Mouse (Mus musculus): ENCODE results near the gene Acad11. TPM values are rescaled to one million over a fixed set of nuclear protein-coding genes. Genes with fewer than 3 reads are reported as not detected.
A peak's percentile ranks its signal among the peaks of the same experiment; 100 is the strongest.

Gene Acad11
- polyA plus RNA-seq, 1 experiment from 2014 or later, result 7.4 TPM

GRCm38 (mm10) chr9:104092945-104093344 lies 29.8 kb downstream of the Acad11 start:
- Histone ChIP-seq H3K4me3 (no peak overlapping the region), H3K27me3 (no peaks in the 10 kb centered on the region), H3K4me2 (no peak overlapping the region), H3K27ac (replicated peaks) (no peak overlapping the region), H3K9me3 (no peaks in the 10 kb centered on the region), H3K36me3 (no peaks in the 10 kb centered on the region), H3K4me1 (replicated peaks) (no peaks in the 10 kb centered on the region), H3K9ac (no peak overlapping the region)
- no peak for ATAC-seq (ENCODE audit: low read depth)
- WGBS, result 95% methylated on average over 5 of the region's 5 CpGs

DNA sequence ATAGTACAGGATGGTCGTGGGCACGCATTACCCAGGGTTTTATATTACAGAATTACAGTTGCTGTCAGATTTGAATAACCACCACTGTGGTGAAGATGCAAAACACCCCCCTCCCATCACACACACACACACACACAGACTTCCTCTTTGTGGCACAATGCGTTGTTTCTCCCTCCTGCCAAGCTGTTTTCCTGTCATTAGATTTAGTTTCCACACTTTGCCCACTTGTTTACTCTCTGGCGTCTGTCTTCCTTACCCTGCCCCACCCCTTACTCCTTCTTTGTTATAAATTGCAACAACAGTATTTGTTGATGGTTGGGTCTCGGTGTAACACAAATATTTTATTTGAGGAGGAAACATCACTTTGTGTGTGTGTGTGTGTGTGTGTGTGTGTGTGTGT lies 35.1 kb downstream of the Acad11 start:
- Histone ChIP-seq H3K9me3 (no peaks in the 10 kb centered on the region), H3K27ac (replicated peaks) (no peak overlapping the region), H3K9ac (no peak overlapping the region), H3K4me2 (no peak overlapping the region), H3K36me3 (no peaks in the 10 kb centered on the region), H3K4me3 (no peak overlapping the region), H3K4me1 (replicated peaks) (no peaks in the 10 kb centered on the region), H3K27me3 (no peaks in the 10 kb centered on the region)
- 78% methylated on average over 5 of the region's 5 CpGs for WGBS
- no peak for ATAC-seq (ENCODE audit: low read depth)

- H3K4me1 ChIP-seq (replicated peaks), result no peaks in the 10 kb centered on the region
- H3K27ac ChIP-seq (replicated peaks), result no peak overlapping the region
- H3K4me3 ChIP-seq, result no peak overlapping the region
- H3K36me3 ChIP-seq, result no peaks in the 10 kb centered on the region
- no peaks in the 10 kb centered on the region for H3K27me3 ChIP-seq
- ATAC-seq (ENCODE audit: low read depth), result no peak
- no peaks in the 10 kb centered on the region for H3K9me3 ChIP-seq
- WGBS, result 94% methylated on average over 11 of the region's 11 CpGs
- no peak overlapping the region for H3K4me2 ChIP-seq
- no peak overlapping the region for H3K9ac ChIP-seq
Measured at GRCm38 (mm10) chr9:104099060-104099459, 35.9 kb downstream of the Acad11 start.

DNA sequence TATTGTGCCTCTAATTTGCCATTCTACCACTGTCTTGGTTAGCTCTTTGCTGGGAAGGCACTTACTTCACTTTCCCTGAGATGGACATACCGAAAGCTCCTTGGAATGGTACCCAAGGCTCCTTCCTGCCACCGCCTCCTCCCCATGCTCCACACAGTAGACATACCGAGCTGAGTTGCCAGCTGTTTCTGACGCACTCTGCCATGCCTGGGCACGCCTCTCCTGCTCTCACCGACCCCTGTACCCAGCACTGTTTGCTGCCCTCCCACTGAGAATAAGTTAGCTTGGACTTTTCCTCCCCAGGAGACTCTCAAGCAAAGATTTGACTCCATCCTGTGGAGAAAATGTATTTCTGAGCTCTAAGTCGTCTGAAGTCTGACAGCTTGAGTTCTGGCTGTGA lies 37.6 kb downstream of the Acad11 start:
- Histone ChIP-seq H3K4me1 (replicated peaks) (no peaks in the 10 kb centered on the region), H3K4me3 (no peak overlapping the region), H3K36me3 (no peaks in the 10 kb centered on the region), H3K27ac (replicated peaks) (no peak overlapping the region), H3K27me3 (no peaks in the 10 kb centered on the region), H3K9ac (no peak overlapping the region), H3K4me2 (no peak overlapping the region), H3K9me3 (no peaks in the 10 kb centered on the region)
- no peak for ATAC-seq (ENCODE audit: low read depth)
- WGBS, result 59% methylated on average over 7 of the region's 7 CpGs

DNA sequence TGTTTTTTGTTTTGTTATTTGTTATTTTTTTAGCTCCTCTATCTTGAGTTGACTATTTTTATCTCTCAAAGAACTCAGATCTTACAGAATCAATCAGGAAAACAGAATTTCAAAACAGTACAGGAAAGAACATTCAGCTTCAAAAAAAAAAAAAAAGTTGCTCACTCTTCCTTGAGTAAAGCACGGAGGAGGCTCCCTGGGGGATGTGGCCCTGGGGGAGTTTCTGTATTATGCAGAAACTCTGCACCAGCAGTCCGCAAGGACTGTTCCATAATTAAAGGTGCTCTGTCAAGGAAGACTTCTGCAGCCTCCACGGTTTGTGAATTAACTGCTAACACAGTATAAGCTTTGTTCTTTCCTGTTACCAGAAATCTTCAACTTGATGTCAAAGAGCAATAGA lies 38.3 kb downstream of the Acad11 start:
- Histone ChIP-seq H3K9me3 (no peaks in the 10 kb centered on the region), H3K9ac (no peak overlapping the region), H3K4me1 (replicated peaks) (no peaks in the 10 kb centered on the region), H3K27ac (replicated peaks) (no peak overlapping the region), H3K36me3 (no peaks in the 10 kb centered on the region), H3K27me3 (no peaks in the 10 kb centered on the region), H3K4me2 (no peak overlapping the region), H3K4me3 (no peak overlapping the region)
- WGBS, result 40% methylated on average over 3 of the region's 3 CpGs
- ATAC-seq (ENCODE audit: low read depth), result no peak

DNA sequence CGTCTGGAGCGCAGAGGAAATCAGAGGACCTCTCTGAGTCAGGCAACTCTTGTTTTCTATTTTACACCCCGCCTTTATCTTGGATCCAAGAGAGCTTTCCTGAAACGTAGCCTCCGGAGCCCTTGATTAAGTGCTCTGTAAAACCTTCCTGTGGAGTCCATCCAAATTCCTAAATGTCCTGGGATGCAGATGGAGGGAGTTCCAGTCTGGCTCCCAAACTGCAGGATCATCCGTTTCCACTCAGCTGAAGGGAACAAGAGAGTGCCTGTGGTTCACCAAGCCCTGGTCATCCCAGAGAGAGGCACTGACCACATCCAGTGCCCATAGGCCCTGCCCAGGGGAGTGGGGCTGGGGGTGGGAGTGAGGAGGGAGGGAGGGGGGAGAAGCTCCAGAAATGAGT lies 39.1 kb downstream of the Acad11 start:
- ATAC-seq (ENCODE audit: low read depth), result no peak
- Histone ChIP-seq H3K9me3 (no peaks in the 10 kb centered on the region), H3K27me3 (no peaks in the 10 kb centered on the region), H3K9ac (no peak overlapping the region), H3K27ac (replicated peaks) (no peak overlapping the region), H3K4me1 (replicated peaks) (no peaks in the 10 kb centered on the region), H3K4me3 (no peak overlapping the region), H3K4me2 (no peak overlapping the region), H3K36me3 (no peaks in the 10 kb centered on the region)
- WGBS, result 35% methylated on average over 6 of the region's 6 CpGs

DNA sequence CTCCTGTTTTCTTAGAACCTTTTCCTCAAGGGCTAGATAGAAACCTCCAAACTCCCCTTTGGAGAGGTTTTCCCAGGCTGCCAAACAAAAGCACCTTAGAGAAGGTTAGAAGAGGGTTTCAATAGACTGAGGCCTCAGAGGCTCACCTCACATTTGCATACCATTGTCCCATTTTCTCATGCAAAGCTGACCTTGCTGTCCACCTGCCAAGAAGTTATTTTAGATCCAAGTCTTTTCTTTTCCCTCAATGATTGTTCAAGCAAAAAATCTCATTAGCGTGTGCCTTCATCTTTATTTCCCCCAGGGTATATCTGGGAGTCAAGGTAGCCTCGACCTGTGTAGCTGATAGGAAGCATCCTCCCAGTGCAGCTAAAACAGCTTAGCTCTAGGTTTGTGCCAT lies 39.7 kb downstream of the Acad11 start:
- ATAC-seq (ENCODE audit: low read depth), result no peak
- no peak overlapping the region for H3K9ac ChIP-seq
- H3K27ac ChIP-seq (replicated peaks), result no peak overlapping the region
- H3K4me2 ChIP-seq, result no peak overlapping the region
- WGBS, result 40% methylated on average over 2 of the region's 2 CpGs
- H3K27me3 ChIP-seq, result no peaks in the 10 kb centered on the region
- no peaks in the 10 kb centered on the region for H3K9me3 ChIP-seq
- H3K4me3 ChIP-seq, result no peak overlapping the region
- no peaks in the 10 kb centered on the region for H3K4me1 ChIP-seq (replicated peaks)
- no peaks in the 10 kb centered on the region for H3K36me3 ChIP-seq

DNA sequence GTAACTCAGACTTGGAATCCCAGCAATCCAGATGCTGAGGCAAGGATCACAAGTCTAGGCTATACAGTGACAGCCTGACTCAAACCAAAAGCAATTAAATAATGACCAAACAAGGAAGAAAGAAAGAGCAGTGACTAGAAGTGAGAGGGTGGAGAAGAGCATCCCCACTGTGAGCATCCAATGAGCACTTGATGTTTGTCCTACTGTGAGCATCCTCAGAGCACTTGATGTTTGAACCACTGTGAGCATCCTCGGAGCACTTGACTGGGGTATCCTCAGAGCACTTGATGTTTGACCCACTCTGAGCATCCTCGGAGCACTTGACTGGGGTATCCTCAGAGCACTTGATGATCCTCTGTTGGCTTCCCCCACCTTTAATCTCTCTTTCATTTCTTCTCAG lies 41.8 kb downstream of the Acad11 start:
- Histone ChIP-seq H3K4me3 (no peak overlapping the region), H3K9ac (no peak overlapping the region), H3K4me2 (no peak overlapping the region), H3K27ac (replicated peaks) (no peak overlapping the region), H3K27me3 (no peaks in the 10 kb centered on the region), H3K9me3 (no peaks in the 10 kb centered on the region), H3K4me1 (replicated peaks) (no peaks in the 10 kb centered on the region), H3K36me3 (no peaks in the 10 kb centered on the region)
- WGBS, result 89% methylated on average over 2 of the region's 2 CpGs
- no peak for ATAC-seq (ENCODE audit: low read depth)

DNA sequence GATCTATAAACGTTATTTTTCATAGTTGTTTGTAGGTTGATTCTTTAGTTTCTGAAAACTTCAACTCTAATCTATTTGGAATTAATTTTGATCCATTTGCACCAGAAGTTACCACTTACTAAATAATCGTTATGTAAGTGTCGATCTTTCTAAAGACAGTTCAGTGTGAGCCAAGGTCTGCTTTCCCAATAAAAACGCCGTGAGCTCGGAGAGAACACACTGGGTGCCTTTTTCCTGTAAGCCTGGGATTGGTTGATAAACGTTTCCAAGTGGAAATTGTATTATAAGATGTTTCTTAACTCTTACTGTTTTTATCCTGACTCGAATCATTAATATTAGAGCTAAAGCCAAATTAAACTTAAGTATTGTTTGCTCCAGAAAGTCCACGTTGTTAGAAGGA lies 43.8 kb downstream of the Acad11 start:
- no peak overlapping the region for H3K4me3 ChIP-seq
- no peaks in the 10 kb centered on the region for H3K27me3 ChIP-seq
- H3K36me3 ChIP-seq, result no peaks in the 10 kb centered on the region
- no peak for ATAC-seq (ENCODE audit: low read depth)
- H3K27ac ChIP-seq (replicated peaks), result no peak overlapping the region
- H3K4me2 ChIP-seq, result no peak overlapping the region
- no peaks in the 10 kb centered on the region for H3K4me1 ChIP-seq (replicated peaks)
- WGBS, result 83% methylated on average over 9 of the region's 9 CpGs
- 0 out of 2 replicates have a peak, but pooled peaks cover 5% of the 10 kb centered on the region for H3K9me3 ChIP-seq
- H3K9ac ChIP-seq, result no peak overlapping the region

- no peaks in the 10 kb centered on the region for H3K27me3 ChIP-seq
- no peak overlapping the region for H3K27ac ChIP-seq (replicated peaks)
- WGBS, result 84% methylated on average over 6 of the region's 6 CpGs
- ATAC-seq (ENCODE audit: low read depth), result no peak
- no peak overlapping the region for H3K9ac ChIP-seq
- 0 out of 2 replicates have a peak, but pooled peaks cover 5% of the 10 kb centered on the region for H3K9me3 ChIP-seq
- H3K36me3 ChIP-seq, result no peaks in the 10 kb centered on the region
- no peak overlapping the region for H3K4me3 ChIP-seq
- H3K4me1 ChIP-seq (replicated peaks), result no peaks in the 10 kb centered on the region
- no peak overlapping the region for H3K4me2 ChIP-seq
Measured at GRCm38 (mm10) chr9:104107482-104107881, 44.3 kb downstream of the Acad11 start.

GRCm38 (mm10) chr9:104108571-104109143 lies 45.5 kb downstream of the Acad11 start:
- WGBS, result 89% methylated on average over 2 of the region's 2 CpGs
- Histone ChIP-seq H3K4me1 (replicated peaks) (no peaks in the 10 kb centered on the region), H3K4me2 (no peak overlapping the region), H3K4me3 (no peak overlapping the region), H3K36me3 (no peaks in the 10 kb centered on the region), H3K27ac (replicated peaks) (no peak overlapping the region), H3K9me3 (0 out of 2 replicates have a peak, but pooled peaks cover 5% of the 10 kb centered on the region), H3K27me3 (no peaks in the 10 kb centered on the region), H3K9ac (no peak overlapping the region)
- no peak for ATAC-seq (ENCODE audit: low read depth)

GRCm38 (mm10) chr9:104109151-104109550 lies 46.0 kb downstream of the Acad11 start:
- Histone ChIP-seq H3K27ac (replicated peaks) (no peak overlapping the region), H3K4me2 (no peak overlapping the region), H3K4me1 (replicated peaks) (no peaks in the 10 kb centered on the region), H3K27me3 (no peaks in the 10 kb centered on the region), H3K9me3 (0 out of 2 replicates have a peak, but pooled peaks cover 5% of the 10 kb centered on the region), H3K4me3 (no peak overlapping the region), H3K36me3 (no peaks in the 10 kb centered on the region), H3K9ac (no peak overlapping the region)
- 89% methylated on average over 5 of the region's 5 CpGs for WGBS
- ATAC-seq (ENCODE audit: low read depth), result no peak

- Histone ChIP-seq H3K27ac (replicated peaks) (peak overlapping the region; percentile 76), H3K36me3 (no peaks in the 10 kb centered on the region)
- 58% methylated on average over 5 of the region's 5 CpGs for WGBS
Measured at GRCm38 (mm10) chr9:104123101-104123500, 59.9 kb downstream of the Acad11 start.

More at GRCm38 (mm10) chr9:104123101-104123500, 59.9 kb downstream of the Acad11 start:
- Histone ChIP-seq H3K27me3 (no peaks in the 10 kb centered on the region), H3K4me2 (no peak overlapping the region), H3K9me3 (no peaks in the 10 kb centered on the region), H3K4me1 (replicated peaks) (peaks cover 31% of the 10 kb centered on the region), H3K4me3 (no peak overlapping the region), H3K9ac (no peak overlapping the region)
- peak; percentile 33; the same call in 1 of the 2 replicates for ATAC-seq (ENCODE audit: low read depth)

Measured in neural tube, embryonic 13.5 days (tissue).